Mouse (Mus musculus) retina, adult 2 months (tissue): Measurements from ENCODE around the gene A830018L16Rik.
"Not testable (repeated sequence)": the region's sequence is repeated elsewhere in the genome, so short reads cannot be mapped to it uniquely, and the experiment has no call there.

Source experiments
- DNase-seq: peaks from one replicate; pipeline ENCODE4 v3.0.0-alpha.2; 2012; ENCODE audit warnings: low read depth, low spot score

Gene A830018L16Rik

DNA sequence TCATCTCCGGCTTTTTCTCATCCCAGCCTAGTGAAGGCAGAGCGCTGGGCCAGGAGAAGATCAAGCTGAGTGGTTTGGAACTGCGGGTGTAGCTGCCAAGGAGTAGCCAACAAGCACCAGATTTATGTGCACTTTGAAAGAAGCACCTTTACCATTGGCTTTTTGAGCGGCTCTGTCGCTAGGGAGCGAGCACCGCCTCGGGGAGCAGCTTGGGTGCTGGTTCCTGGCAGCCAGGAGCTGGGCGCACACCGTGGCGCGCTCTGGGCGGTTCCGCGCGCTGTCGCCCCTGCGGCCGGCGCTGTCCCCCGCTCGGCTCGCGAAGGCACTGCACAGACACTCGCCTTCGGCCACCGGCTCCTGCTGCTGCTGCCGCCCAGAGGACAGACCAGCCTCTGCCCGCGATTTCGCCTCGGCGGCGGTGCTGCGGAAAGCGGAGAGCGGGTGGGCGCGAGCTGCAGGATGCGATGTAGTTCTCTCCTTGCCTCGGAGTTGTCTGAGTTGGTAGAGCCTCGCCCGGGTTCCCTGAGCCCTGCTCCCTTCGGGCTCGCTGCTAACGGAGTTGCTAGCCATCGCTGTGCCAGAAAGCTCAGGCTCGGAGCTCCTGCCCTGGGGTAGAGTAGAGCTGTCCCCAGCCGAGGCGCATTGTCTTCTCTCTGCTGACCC, at the start of gene A830018L16Rik:
A830018L16Rik (plus strand) TSS at position 212 of the 663 bp plus-strand sequence.
- DNase-seq: no peak

DNA sequence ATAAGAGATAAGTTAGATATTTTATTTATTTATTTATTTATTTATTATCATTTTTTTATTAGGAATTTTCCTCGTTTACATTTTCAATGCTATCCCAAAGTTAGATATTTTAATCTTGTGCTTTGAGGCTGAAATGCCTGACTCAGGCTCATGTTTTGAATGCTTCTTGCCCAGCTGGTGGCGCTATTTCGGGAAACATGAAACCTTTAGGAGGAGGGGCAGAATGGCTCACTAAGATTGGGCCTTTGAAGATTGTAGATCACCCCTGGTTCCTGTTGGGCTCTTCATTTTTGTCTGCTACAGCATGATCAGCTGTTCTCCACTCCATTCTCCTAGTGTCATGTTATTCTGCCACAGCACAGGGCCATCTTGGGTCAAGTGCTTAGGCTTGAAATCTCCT, 28.1 kb upstream of the A830018L16Rik start:
- no peak for DNase-seq

DNA sequence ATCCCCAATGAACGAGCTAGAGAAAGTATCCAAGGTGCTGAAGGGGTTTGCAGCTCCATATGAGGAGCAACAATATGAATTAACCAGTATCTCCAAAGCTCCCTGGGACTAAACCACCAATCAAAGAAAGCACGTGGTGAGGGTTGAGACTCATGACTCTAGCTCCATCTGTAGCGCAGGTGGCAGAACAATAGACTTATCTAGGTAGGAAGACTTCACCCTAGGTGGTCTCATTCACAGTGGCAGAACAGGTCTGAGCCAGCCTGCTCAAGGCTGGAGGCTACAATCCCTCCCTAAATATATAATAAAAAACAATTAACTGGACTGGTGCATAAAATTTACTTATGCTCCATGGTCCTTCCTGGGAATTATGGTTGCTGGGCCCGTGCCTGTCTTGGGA, 18.5 kb upstream of the A830018L16Rik start:
- no peak for DNase-seq

DNA sequence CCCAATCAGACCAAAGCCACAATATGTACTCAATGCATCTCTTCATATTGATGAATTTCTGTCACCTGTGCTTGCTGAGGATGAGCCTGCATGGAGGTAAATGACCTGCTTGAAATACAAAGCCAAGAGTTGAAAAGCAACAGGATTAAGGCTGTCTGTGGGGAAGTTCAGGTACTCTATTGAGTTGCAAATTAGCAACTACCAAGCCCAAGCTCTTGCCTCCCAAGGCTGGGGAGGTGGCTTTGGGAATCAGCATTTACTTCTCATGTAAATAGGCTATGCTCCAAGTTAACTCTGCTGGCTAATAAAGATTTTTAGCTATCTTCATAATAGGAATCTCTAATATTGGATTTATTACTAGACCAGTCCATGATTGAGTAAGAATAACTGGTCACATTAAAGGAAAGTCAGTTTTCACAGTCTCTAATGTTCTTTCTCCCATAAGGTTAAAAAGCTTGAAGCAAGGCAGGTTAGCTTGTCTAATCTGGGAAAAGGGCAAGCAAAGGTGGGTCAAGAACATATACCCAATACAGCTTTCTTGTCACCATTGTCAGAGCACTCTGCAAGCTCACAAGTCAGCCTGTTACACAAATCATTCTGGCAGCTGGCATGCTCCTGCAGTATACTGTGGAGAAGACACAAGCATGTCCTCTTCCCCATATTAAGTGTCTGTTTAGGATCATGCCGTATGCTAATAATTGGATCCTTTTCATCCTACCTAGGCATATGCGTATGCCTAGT, 17.7 kb upstream of the A830018L16Rik start:
- DNase-seq: no peak

DNA sequence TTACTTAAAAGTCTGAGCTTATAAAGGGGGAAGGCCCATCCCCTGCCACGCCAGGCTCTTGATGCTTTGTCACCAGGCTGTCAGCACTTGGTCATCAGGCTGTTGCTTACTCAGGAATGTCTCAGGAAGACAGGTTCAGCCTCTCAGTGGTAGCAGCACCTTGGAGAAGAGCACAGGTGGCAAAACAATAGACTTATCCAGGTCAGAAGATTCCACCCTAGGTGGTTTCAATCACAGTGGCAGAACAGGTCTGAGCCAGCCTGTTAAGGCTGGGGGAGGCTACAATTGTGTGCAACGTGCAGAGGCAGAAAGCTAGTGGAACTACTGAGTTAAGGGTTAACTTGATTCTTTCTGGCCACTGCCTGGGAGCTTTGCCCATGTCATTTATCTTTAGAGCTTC, 12.7 kb upstream of the A830018L16Rik start:
- no peak for DNase-seq

DNA sequence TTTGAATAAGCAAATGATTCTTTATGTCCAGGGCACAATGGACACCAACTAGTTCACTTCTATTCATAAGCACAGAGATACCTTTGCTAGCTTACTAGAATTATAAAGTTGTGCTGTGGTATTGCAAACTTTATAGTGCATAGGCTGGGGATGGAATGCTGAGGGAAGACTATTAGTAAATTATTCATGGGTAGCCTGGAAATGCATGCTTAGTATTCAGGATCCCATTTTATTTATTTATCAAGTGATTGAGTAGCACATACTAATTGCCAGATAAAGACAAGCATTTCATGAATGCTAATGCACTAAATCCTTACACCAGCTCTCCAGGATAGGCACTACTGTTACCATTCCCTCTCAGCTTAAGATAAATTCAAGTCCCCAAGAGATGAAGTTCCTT, 8.4 kb upstream of the A830018L16Rik start:
- DNase-seq: no peak

DNA sequence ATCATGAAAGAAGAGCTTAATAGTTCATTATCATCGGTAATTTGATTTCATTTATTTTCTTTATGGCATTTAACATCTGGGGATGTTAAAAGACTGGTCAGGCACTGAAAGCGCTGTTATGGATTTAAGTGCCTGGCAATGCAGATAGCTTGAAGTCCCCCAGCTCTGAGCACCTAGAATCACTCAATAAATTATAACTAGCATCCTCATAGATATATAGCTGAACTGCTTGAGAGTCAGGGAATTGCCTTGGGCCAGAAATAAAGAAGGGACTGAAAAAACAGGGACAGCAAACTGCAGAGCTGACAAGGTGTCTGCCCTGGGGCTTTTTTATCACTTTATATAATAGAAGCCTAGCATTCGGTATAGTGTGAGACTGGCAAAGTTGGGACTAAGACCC, 7.9 kb upstream of the A830018L16Rik start:
- no peak for DNase-seq

DNA sequence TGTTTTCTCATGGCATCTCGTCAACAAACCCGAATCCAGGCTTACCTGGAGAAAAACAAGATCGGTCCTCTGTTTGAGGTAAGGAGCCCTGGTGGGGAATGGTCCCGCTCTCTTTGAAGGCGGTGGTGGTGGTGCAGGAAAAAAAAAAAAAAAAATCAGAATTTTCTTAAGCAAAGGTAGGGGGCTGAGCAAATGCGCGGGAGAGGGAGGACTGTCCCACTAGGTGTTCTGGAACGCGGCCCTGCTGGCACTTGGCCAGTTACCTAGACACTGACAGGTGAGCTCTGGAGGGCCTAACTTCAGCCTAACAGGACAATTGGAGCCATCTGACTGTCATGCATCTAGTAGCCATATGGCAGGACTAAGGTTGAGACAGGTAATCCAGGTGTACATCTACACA, 655 bp downstream of the A830018L16Rik start:
- DNase-seq: no peak

DNA sequence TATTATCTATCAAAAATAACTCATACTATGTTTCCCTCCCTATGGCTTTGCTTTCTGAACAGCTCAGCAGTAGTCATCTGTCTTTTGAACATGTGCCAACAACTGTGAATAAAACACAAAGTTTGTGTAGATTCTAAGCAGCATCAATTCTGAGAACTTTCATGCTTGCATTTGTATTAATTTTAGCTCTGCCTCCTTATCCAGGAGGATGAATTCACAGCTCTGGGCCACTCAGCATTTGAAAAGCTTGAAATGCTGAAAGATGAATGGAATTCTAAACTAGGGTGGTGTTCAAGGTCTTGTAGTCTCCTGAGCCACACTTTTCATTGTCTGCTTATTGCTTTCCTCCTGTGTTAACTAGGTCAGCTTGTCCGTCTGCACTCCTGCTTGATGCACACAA, 13.4 kb downstream of the A830018L16Rik start:
- no peak for DNase-seq

DNA sequence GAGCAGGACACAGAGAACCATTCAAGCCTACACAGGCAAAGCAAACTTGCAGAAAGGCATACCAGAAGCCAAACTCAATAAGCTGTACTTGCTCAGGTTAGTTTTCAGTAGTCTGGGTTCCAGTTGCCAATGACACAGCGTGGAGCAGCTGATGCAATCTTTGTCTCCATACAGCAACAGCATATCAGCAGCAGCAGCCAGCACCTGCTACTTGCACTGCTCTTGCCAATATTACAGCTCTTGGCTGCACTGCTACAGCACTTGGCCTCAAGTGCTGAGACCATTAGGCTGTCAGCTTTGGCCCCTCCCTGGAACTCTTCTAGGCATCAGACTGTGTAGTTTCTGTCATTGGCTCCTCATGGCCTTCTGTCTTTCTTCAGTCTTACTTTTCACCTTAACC, 44.4 kb downstream of the A830018L16Rik start:
- DNase-seq: no peak

DNA sequence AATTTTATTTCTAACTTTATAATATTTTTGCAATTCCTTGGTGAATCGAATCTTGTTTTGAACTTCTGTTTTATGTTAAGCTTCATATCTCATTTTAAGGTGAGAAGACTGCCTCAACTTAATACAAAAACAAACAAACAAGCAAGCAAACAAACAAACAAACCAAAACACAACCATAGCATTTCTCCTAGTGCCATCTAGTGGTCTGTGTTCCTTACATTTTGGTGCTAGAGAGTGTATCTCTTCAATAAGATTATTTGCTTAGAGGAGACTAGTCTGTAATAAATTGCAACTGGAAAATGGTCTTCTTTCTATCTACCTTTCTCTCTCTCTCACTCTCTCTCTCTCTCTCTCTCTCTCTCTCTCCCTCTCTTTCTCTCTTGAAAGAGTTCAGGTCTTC, 52.4 kb downstream of the A830018L16Rik start:
- DNase-seq: no peak

DNA sequence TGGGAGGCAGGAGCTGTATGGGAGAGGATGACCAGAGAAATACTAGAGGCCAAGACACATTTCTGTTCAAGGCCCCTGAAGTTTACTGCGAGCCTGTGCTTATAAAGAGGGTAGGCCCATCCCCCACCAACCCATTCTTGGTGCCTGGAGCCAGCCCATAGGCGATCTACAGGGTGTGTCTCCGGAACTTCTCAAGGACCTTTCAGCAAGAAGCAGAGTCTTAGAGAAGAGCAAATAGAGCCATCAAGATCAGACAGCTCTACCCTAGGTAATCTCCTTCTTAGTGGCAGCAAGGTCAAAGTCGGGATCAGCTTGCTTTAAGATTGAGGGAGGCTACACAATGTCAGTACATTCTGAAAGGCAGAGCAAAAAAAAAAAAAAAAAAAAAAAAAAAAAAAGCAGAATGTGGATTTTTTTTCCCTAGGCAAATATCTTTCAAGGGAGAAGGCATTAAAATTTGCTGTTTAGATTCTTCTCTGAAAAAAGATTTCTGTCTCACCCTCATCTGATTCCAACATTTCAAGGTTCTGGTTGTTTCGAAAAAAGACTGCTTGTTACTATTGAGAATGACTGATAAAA, 53.2 kb downstream of the A830018L16Rik start:
- DNase-seq: no peak

DNA sequence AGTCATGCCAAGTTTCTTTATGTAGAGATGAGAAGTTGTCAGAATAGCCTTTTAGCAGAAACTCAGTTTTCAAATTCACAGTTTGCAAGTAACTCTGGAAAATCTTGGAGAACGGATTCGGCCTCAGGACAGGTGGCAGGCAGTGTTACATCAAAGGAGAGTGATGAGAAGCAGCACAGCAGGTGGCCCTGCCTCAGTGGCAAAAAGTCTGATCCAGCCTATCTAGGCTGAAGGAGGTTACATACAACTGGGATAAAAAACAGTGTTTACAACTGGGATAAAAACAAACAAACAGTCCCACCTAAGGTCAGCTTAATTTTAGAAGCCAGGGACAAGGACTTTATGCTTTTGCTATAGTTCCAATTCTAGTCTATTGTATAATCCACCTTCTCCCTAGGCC, 79.0 kb downstream of the A830018L16Rik start:
- DNase-seq: no peak

DNA sequence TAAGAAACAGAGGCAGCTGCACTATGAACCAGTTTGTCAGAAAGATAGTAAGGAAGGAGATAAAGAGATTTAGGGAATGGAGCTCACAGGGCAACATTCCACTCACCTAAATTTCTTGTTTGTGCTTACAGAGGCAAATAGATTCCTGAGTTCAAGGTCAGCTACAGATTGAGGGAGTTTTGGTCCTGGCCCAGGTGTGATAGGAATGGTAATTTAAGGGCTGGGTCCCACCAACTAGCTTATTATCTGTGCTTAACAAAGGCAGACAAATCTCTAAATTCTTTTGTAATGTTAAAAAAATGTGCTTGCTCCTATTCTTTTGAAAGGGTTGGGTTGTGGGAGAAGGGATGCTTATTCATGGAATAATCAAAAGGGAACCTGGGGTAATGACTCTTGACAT, 87.7 kb downstream of the A830018L16Rik start:
- DNase-seq: no peak

DNA sequence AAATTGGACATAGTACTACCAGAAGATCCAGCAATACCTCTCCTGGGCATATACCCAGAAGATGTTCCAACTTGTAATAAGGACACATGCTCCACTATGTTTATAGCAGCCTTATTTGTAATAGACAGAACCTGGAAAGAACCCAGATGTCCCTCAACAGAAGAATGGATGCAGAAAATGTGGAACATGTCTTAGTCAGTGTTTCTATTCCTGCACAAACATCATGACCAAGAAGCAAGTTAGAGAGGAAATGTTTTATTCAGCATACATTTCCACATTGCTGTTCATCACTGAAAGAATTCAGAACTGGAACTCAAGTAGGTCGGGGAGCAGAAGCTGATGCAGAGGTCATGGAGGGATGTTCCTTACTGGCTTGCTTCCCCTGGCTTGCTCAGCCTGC, 135.9 kb downstream of the A830018L16Rik start:
- DNase-seq: not testable (repeated sequence)

DNA sequence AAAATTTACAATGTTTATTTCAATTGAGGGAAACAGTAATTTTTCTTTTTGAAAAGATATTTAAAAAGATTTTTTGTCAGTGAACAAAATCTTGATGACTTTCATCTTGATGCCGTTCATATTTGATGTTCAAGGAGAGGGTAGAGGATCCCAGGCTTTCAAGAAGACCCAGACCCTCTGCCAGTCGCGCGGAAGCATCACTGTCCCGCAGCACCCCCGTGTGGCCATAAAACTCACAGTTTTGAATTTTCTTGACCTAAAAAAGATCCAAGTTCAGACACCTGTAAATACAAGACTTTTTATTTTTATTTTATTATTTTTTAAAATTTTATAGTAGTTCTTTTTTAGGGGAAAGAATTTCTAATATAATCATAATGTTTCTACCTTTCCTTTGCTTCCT, 151.4 kb downstream of the A830018L16Rik start:
- DNase-seq: no peak

DNA sequence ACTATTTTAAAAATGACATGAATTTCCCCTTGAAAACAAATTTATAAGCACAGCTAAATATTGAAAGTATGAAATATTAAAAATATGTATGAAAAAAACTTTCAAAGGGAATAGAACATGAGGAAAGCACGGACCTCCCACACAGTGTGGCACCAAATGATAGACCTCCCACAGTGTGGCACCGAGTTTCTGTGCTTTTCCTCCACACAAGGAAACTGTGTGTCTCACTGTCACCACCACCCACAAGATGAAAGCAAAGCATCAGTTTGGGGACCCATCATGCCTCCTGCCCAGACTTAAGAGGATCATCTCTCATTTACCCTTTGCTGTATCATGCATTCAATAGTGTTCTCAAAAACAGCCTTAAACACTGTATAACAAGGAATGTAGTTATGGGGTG, 152.8 kb downstream of the A830018L16Rik start:
- no peak for DNase-seq

DNA sequence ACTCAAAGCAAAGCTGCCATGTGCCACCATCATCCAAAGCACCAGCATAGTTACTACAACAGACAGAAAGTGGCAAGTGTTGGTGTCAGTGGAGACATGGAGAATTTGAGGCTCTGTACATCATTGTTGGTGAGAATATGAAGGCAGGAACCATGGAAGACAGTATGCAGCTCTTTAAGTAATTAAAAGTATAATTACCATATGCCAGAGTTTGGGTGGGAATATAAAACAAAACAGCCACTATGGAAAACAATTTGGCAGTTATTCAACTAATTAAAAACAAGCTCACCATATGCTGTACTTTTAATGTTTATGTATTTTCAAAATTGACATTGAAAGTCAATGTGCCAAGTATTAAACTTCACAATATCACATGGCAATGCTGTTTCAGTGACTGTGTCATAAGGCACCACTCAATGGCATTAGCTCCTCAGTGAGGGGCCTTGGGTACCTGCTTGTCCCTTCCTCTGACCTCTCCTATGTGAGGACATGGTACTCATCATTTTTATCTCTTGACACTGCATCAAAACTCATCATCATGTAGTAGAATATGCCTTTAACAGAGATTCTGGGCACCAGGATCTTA, 153.5 kb downstream of the A830018L16Rik start:
- no peak for DNase-seq

DNA sequence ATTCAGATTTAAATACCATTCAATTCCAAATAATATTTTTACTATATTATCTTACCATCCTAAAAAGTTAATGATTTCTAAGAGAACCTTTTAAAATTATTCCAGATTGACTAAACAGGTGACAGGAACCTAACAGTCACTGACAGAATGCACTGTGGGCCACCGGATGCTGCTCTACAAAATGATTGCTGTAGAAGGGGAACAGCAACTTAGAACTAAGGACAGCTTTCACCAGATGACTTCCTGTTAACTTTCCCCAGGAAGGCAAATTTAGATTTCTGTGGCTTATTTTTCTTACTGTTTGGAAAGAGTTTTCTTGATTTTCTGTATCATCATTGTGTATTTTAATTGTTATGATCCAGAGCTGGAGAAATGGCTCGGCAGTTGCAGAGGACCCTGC, 156.4 kb downstream of the A830018L16Rik start:
- no peak for DNase-seq

DNA sequence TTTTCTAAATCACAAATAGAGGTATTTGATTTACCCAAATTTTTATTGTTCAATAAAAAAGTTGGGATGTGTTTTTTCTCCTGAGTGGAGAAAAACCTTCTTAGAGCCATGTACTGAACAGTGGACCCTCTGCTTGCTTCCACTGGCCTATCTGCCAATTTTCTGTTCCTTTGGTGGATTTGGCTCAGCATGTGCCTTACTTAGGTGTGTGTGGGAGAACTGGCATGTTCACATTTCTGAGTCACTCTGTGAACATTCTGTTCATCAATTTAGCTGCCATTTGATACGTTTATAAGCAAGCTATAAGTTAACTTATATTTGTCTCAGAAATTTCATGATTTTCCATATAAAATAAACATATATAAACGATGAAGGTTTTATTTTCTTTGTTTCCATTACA, 159.6 kb downstream of the A830018L16Rik start:
- DNase-seq: no peak

DNA sequence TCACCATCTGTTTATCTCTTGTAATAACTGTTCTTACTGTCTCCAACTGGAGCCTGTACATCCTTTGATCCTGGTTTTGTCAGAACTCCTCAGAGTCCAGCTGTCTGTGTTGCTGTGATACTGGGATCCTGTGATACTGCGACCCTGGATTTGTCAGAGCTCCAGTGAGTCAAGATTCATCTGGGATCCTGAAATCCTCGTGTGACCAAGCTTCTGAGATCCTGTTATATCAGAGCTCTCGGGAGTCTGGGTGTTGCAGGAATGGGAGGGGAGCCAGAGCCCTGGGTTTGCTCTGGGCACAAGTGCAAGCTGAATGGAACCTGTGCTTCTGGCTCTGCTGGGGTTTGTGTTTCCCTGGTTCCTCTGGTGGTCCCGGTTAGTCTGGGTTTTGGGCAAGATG, 166.1 kb downstream of the A830018L16Rik start:
- DNase-seq: no peak

DNA sequence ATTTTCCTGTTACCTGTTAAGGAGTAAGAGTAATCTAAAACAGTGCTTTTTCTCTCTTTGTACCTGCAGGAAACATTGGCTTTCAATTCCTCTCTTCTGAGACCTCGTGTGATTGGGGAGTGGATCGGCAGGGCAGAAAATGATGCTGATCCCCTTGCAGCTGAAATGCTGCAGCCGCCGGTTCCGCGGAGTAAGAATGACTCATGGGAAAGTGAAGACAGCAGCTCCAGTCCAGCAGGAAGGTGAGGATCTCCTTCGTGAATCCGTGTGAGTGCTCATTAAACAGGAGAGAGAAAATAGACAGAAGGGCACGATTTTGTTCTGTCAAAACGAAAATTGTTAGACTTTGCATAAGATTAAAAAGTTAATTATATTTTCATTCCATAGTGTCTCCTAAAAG, 174.4 kb downstream of the A830018L16Rik start:
- no peak for DNase-seq

DNA sequence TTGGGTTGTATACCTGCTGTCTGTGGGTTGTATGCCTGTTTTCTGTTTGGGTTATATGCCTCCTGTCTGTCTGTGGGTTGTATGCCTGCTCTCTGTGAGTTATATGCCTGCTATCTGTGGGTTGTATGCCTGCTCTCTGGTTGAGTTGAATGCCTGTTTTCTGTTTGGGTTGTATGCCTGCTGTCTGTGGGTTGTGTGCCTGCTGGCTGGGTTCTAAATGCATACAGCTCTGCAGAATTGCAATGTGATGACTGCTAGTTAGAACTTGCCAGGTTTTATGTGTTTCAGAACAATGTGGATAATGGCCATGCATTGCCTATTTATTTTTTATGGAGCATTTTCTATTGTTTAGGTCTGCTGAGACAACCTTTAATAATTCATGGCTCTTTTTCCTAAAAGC, 236.2 kb downstream of the A830018L16Rik start:
- DNase-seq: no peak
